Comparison of ENCODE assay signal across 13 mouse cellular contexts in genomic region chr17:46702100-46702499, GRCm38 (mm10). TPM values are rescaled to one million over a fixed set of nuclear protein-coding genes. Genes with fewer than 3 reads are reported as not detected.
DNase-seq lines count a peak whose midpoint lies in the region; ATAC-seq and TF ChIP-seq lines count a peak whose summit lies in the region.
"Had no signal": no experiment of that assay in that cellular context is flagged by ENCODE, and none has a peak within 500 bp of the region (broad histone marks: within the 10 kb centered on the region; RNA-seq: fewer than 3 reads in every experiment).

No protein-coding gene starts in this region.

- DNase-seq in layer of hippocampus, adult 2 months (ENCODE audit: low spot score in 2 of 2) = no peak
- DNase-seq in layer of hippocampus, postnatal 25 days (ENCODE audit: extremely low spot score in 1 of 2, low spot score in 1 of 2) = no peak
- DNase-seq in liver, embryonic 13.5 days = no peak
- no peak for DNase-seq in spleen, postnatal 14 days (ENCODE audit: low spot score in 2 of 2)
- DNase-seq in spleen, postnatal 10 days (ENCODE audit: low spot score in 2 of 2) = no peak
- DNase-seq: B cell, adult 2 months; cerebellum, adult 9-10 months; gastrocnemius, postnatal 25 days; layer of hippocampus, adult 9-11 months had no signal

- H3K4me3 ChIP-seq in forebrain, embryonic 12.5 days (replicated peaks) = no peak overlapping the region
- H3K4me3 ChIP-seq in forebrain, embryonic 15.5 days = no peak overlapping the region
- H3K4me3 ChIP-seq in layer of hippocampus, adult 2 months = peak overlapping the region; percentile 93
- H3K4me3 ChIP-seq in cortical plate, adult 2 months (ENCODE audit: insufficient read depth, low read length) = peak overlapping the region; percentile 14; the same call in 1 of the 2 replicates
- H3K4me3 ChIP-seq in liver, embryonic 13.5 days (replicated peaks) = no peak overlapping the region
- H3K4me3 ChIP-seq: erythroblast, embryonic 14.5 days had no signal

- no peak for TF ChIP-seq CTCF in layer of hippocampus, adult 2 months (conservative IDR thresholded peaks at IDR 0.05)
- TF ChIP-seq CTCF in cortical plate, adult 2 months (IDR thresholded peaks at IDR 0.05; ENCODE audit: extremely low read depth, insufficient read depth, low read length) = no peak

- H3K4me2 ChIP-seq in forebrain, embryonic 12.5 days = 0 out of 2 replicates have a peak overlapping the region, but pooled peaks have one; percentile 70
- no peak overlapping the region; the same call in 1 of the 2 replicates for H3K4me2 ChIP-seq in forebrain, embryonic 15.5 days (replicated peaks)
- 0 out of 2 replicates have a peak overlapping the region, but pooled peaks have one; percentile 21 for H3K4me2 ChIP-seq in liver, embryonic 13.5 days

- WGBS in forebrain, embryonic 12.5 days = 86% methylated on average over 12 of the region's 12 CpGs
- WGBS in forebrain, embryonic 15.5 days = 87% methylated on average over 12 of the region's 12 CpGs
- WGBS in liver, embryonic 13.5 days (ENCODE audit: insufficient replicate concordance) = 68% methylated on average over 12 of the region's 12 CpGs

- peak overlapping the region; percentile 25; the same call in 1 of the 2 replicates for H3K9ac ChIP-seq in forebrain, embryonic 12.5 days
- no peak overlapping the region; the same call in 1 of the 2 replicates for H3K9ac ChIP-seq in forebrain, embryonic 15.5 days (replicated peaks)
- H3K9ac ChIP-seq in liver, embryonic 13.5 days = peak overlapping the region; percentile 36

- H3K27ac ChIP-seq in forebrain, embryonic 12.5 days = no peak overlapping the region
- H3K27ac ChIP-seq in forebrain, embryonic 15.5 days (replicated peaks) = no peak overlapping the region
- H3K27ac ChIP-seq in layer of hippocampus, adult 2 months = peak overlapping the region; percentile 78
- H3K27ac ChIP-seq in cortical plate, adult 2 months (ENCODE audit: insufficient read depth, low read length) = 0 out of 2 replicates have a peak overlapping the region, but pooled peaks have one; percentile 5
- no peak overlapping the region for H3K27ac ChIP-seq in liver, embryonic 13.5 days

- no peak for TF ChIP-seq POLR2A in cortical plate, adult 2 months (IDR thresholded peaks at IDR 0.05; ENCODE audit: extremely low read depth, insufficient read depth, low read length)

- peaks cover 39% of the 10 kb centered on the region for H3K4me1 ChIP-seq in forebrain, embryonic 12.5 days
- peaks cover 43% of the 10 kb centered on the region for H3K4me1 ChIP-seq in forebrain, embryonic 15.5 days
- H3K4me1 ChIP-seq in cortical plate, adult 2 months (ENCODE audit: control insufficient read depth, insufficient read depth, low read length) = peaks cover 10% of the 10 kb centered on the region
- H3K4me1 ChIP-seq in liver, embryonic 13.5 days (replicated peaks) = peaks cover 66% of the 10 kb centered on the region

- no peaks in the 10 kb centered on the region for H3K9me3 ChIP-seq in forebrain, embryonic 12.5 days
- H3K9me3 ChIP-seq in forebrain, embryonic 15.5 days = no peaks in the 10 kb centered on the region
- no peaks in the 10 kb centered on the region for H3K9me3 ChIP-seq in liver, embryonic 13.5 days (replicated peaks)

- no peaks in the 10 kb centered on the region for H3K27me3 ChIP-seq in forebrain, embryonic 12.5 days
- no peaks in the 10 kb centered on the region for H3K27me3 ChIP-seq in forebrain, embryonic 15.5 days
- H3K27me3 ChIP-seq in liver, embryonic 13.5 days = no peaks in the 10 kb centered on the region

- peaks cover 26% of the 10 kb centered on the region for H3K36me3 ChIP-seq in forebrain, embryonic 12.5 days (replicated peaks)
- H3K36me3 ChIP-seq in forebrain, embryonic 15.5 days = peaks cover 8% of the 10 kb centered on the region; the same call in 1 of the 2 replicates
- H3K36me3 ChIP-seq in liver, embryonic 13.5 days = peaks cover 24% of the 10 kb centered on the region

- no peak for ATAC-seq in forebrain, embryonic 12.5 days (ENCODE audit: low FRiP score)
- ATAC-seq in forebrain, embryonic 15.5 days (replicated peaks) = no peak
- no peak for ATAC-seq in liver, embryonic 13.5 days (ENCODE audit: low read depth)

RNA-seq across cellular contexts. Expression of gene Ppp2r5d, which starts 2.8 kb away (rescaled TPM):
- 111 and 124 TPM in 2 replicates for polyA plus RNA-seq in forebrain, embryonic 12.5 days (2016; fragmentation: Nextera tagmentation; extraction: Ambion mirVana)
- 88.0 and 93.4 TPM in 2 replicates for polyA plus RNA-seq in forebrain, embryonic 15.5 days (2015; fragmentation: Nextera tagmentation; extraction: Ambion mirVana)
- total RNA-seq in layer of hippocampus, adult 2 months (2021) = 10 to 100 TPM; 88.0 to 91.4 TPM
- 10 to 100 TPM; 88.1 to 91.8 TPM for total RNA-seq in layer of hippocampus, postnatal 25 days (2021)
- polyA plus RNA-seq in cortical plate, adult 2 months (2012; rRNA removed) = 97.4 and 98.9 TPM in 2 replicates
- polyA plus RNA-seq in liver, embryonic 13.5 days (2015; fragmentation: Nextera tagmentation; extraction: Ambion mirVana) = 31.2 and 36.0 TPM in 2 replicates

RNA-seq across cellular contexts. Expression of gene Pex6, which starts 9.2 kb away (rescaled TPM):
- polyA plus RNA-seq in forebrain, embryonic 12.5 days (2016; fragmentation: Nextera tagmentation; extraction: Ambion mirVana) = 28.7 and 29.3 TPM in 2 replicates
- polyA plus RNA-seq in forebrain, embryonic 15.5 days (2015; fragmentation: Nextera tagmentation; extraction: Ambion mirVana) = 25.2 and 27.9 TPM in 2 replicates
- 10 to 100 TPM; 53.6 to 58.4 TPM for total RNA-seq in layer of hippocampus, adult 2 months (2021)
- 10 to 100 TPM; 52.7 to 53.5 TPM for total RNA-seq in layer of hippocampus, postnatal 25 days (2021)
- polyA plus RNA-seq in cortical plate, adult 2 months (2012; rRNA removed) = 48.4 and 50.8 TPM in 2 replicates
- polyA plus RNA-seq in liver, embryonic 13.5 days (2015; fragmentation: Nextera tagmentation; extraction: Ambion mirVana) = 8.5 and 9.4 TPM in 2 replicates

RNA-seq across cellular contexts. Expression of gene Klhdc3, which starts 21.4 kb away (rescaled TPM):
- polyA plus RNA-seq in forebrain, embryonic 12.5 days (2016; fragmentation: Nextera tagmentation; extraction: Ambion mirVana) = 131 and 137 TPM in 2 replicates
- polyA plus RNA-seq in forebrain, embryonic 15.5 days (2015; fragmentation: Nextera tagmentation; extraction: Ambion mirVana) = 181 and 187 TPM in 2 replicates
- total RNA-seq in layer of hippocampus, adult 2 months (2021) = 100 to 1,000 TPM; 163 to 173 TPM
- 100 to 1,000 TPM; 180 to 197 TPM for total RNA-seq in layer of hippocampus, postnatal 25 days (2021)
- 254 and 268 TPM in 2 replicates for polyA plus RNA-seq in cortical plate, adult 2 months (2012; rRNA removed)
- polyA plus RNA-seq in liver, embryonic 13.5 days (2015; fragmentation: Nextera tagmentation; extraction: Ambion mirVana) = 73.1 and 75.6 TPM in 2 replicates

RNA-seq across cellular contexts. Expression of gene Mea1, which starts 23.5 kb away (rescaled TPM):
- 156 and 158 TPM in 2 replicates for polyA plus RNA-seq in forebrain, embryonic 12.5 days (2016; fragmentation: Nextera tagmentation; extraction: Ambion mirVana)
- polyA plus RNA-seq in forebrain, embryonic 15.5 days (2015; fragmentation: Nextera tagmentation; extraction: Ambion mirVana) = 214 and 222 TPM in 2 replicates
- total RNA-seq in layer of hippocampus, adult 2 months (2021) = 100 to 1,000 TPM in 1 of 2 experiments, 10 to 100 TPM in 1; 99.8 to 104 TPM
- 100 to 1,000 TPM in 1 of 2 experiments, 10 to 100 TPM in 1; 94.9 to 109 TPM for total RNA-seq in layer of hippocampus, postnatal 25 days (2021)
- polyA plus RNA-seq in cortical plate, adult 2 months (2012; rRNA removed) = 154 and 157 TPM in 2 replicates
- polyA plus RNA-seq in liver, embryonic 13.5 days (2015; fragmentation: Nextera tagmentation; extraction: Ambion mirVana) = 65.2 and 67.8 TPM in 2 replicates

RNA-seq across cellular contexts. Expression of gene Gnmt, which starts 26.9 kb away (rescaled TPM):
- polyA plus RNA-seq in forebrain, embryonic 12.5 days (2016; fragmentation: Nextera tagmentation; extraction: Ambion mirVana) = 0.54 and 0.91 TPM in 2 replicates
- 0.89 and 0.95 TPM in 2 replicates for polyA plus RNA-seq in forebrain, embryonic 15.5 days (2015; fragmentation: Nextera tagmentation; extraction: Ambion mirVana)
- total RNA-seq in layer of hippocampus, adult 2 months (2021) = 1 to 10 TPM in 1 of 2 experiments, under 1 TPM in 1; 0.90 to 1.2 TPM
- under 1 TPM in 1 of 2 experiments, not detected in 1; 0.68 TPM for total RNA-seq in layer of hippocampus, postnatal 25 days (2021)
- polyA plus RNA-seq in cortical plate, adult 2 months (2012; rRNA removed) = 1.3 and 1.8 TPM in 2 replicates
- 11.0 and 11.7 TPM in 2 replicates for polyA plus RNA-seq in liver, embryonic 13.5 days (2015; fragmentation: Nextera tagmentation; extraction: Ambion mirVana)

Comparison
In these comparisons a context has a peak if more than half of its experiments do, and no peak if none do; other contexts are left out.
1. H3K27ac ChIP-seq: peak in layer of hippocampus, adult 2 months (single experiment) and cortical plate, adult 2 months (single experiment); none in forebrain, embryonic 12.5 days (single experiment), forebrain, embryonic 15.5 days (single experiment) and liver, embryonic 13.5 days (single experiment).
2. H3K4me3 ChIP-seq: peak in layer of hippocampus, adult 2 months (single experiment) and cortical plate, adult 2 months (single experiment); none in forebrain, embryonic 12.5 days (single experiment), forebrain, embryonic 15.5 days (single experiment) and liver, embryonic 13.5 days (single experiment).